Comparison of ENCODE assay signal across 26 mouse cellular contexts in the genomic region with DNA sequence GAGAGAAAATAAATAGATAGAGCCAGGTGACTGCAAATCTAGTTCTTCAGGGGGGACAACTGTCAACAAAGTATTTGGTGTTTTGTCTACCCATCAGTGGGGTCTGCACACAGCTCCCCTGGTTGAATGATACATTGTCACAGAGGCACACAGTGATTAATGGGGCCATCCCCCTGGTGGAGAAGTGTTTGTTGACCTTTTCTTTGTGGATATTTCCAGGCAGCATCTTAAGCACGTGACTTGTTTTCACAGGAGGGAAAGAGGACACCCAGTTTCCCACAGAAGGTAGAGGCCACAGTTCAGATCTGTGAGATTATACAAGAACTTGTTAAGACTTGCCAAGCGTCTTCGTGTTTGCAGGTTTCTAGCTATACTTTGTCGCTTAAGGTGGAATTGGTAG.
DNase-seq lines count a peak whose midpoint lies in the region; ATAC-seq lines count a peak whose summit lies in the region.
"Had no signal": no experiment of that assay in that cellular context is flagged by ENCODE, and none has a peak within 500 bp of the region (broad histone marks: within the 10 kb centered on the region; RNA-seq: fewer than 3 reads in every experiment).

No protein-coding gene starts in this region.

- H3K27ac ChIP-seq in embryonic facial prominence, embryonic 11.5 days (replicated peaks; ENCODE audit: low read depth, low read length) = no peak overlapping the region
- no peak overlapping the region for H3K27ac ChIP-seq in embryonic facial prominence, embryonic 10.5 days (replicated peaks)
- no peak overlapping the region for H3K27ac ChIP-seq in hindbrain, embryonic 11.5 days (ENCODE audit: low read depth, low read length)
- H3K27ac ChIP-seq in hindbrain, embryonic 16.5 days (ENCODE audit: low read depth, low read length) = no peak overlapping the region
- H3K27ac ChIP-seq: embryonic facial prominence, embryonic 13.5 days; forebrain, embryonic 10.5 days; heart, embryonic 10.5 days; limb, embryonic 13.5 days; midbrain, embryonic 13.5 days had no signal

- ATAC-seq in embryonic facial prominence, embryonic 11.5 days (replicated peaks; ENCODE audit: insufficient number of reproducible peaks, low FRiP score, low TSS enrichment, low read depth) = no peak
- ATAC-seq in hindbrain, embryonic 11.5 days (ENCODE audit: low FRiP score) = no peak
- ATAC-seq in hindbrain, embryonic 16.5 days = no peak
- ATAC-seq: forebrain, embryonic 16.5 days; intestine, embryonic 16.5 days; midbrain, embryonic 13.5 days had no signal

- no peaks in the 10 kb centered on the region for H3K4me1 ChIP-seq in embryonic facial prominence, embryonic 11.5 days (ENCODE audit: control insufficient read depth, insufficient read depth, low read length)
- H3K4me1 ChIP-seq in embryonic facial prominence, embryonic 10.5 days = peaks cover 24% of the 10 kb centered on the region
- H3K4me1 ChIP-seq in hindbrain, embryonic 11.5 days (replicated peaks; ENCODE audit: control insufficient read depth, insufficient read depth, low read length) = no peaks in the 10 kb centered on the region
- H3K4me1 ChIP-seq in hindbrain, embryonic 16.5 days (ENCODE audit: control insufficient read depth, insufficient read depth, low read depth, low read length) = peaks cover 3% of the 10 kb centered on the region; the same call in 1 of the 2 replicates
- H3K4me1 ChIP-seq: heart, embryonic 10.5 days; megakaryocyte, embryonic 14.5 days had no signal

- H3K9ac ChIP-seq in embryonic facial prominence, embryonic 11.5 days (replicated peaks; ENCODE audit: low read length) = no peak overlapping the region
- H3K9ac ChIP-seq in hindbrain, embryonic 11.5 days (ENCODE audit: low read depth, low read length) = no peak overlapping the region
- H3K9ac ChIP-seq in hindbrain, embryonic 16.5 days (ENCODE audit: low read depth, low read length) = no peak overlapping the region
- H3K9ac ChIP-seq: embryonic facial prominence, embryonic 13.5 days; limb, embryonic 13.5 days; midbrain, embryonic 13.5 days had no signal

- peak; percentile 33 for DNase-seq in embryonic facial prominence, embryonic 11.5 days (ENCODE audit: low spot score)
- no peak for DNase-seq in embryonic facial prominence, embryonic 10.5 days (ENCODE audit: low spot score)
- DNase-seq in hindbrain, embryonic 11.5 days (ENCODE audit: low spot score) = peak; percentile 37
- peak; percentile 26 for DNase-seq in retina, embryonic 14.5 days (ENCODE audit: low spot score)
- DNase-seq in retina, postnatal 1 day = no peak
- DNase-seq in right cerebral cortex, postnatal 4 days = no peak
- DNase-seq: adrenal gland, postnatal 25 days; cerebellum, adult 11-12 months; cerebellum, adult 9-11 months; gastrocnemius, postnatal 10 days; heart, postnatal 36 days; kidney, adult 8-10 months; kidney, postnatal 14 days; layer of hippocampus, adult 9-11 months; lung, postnatal 36 days; thymus, postnatal 4 days had no signal

- no peak overlapping the region for H3K4me2 ChIP-seq in embryonic facial prominence, embryonic 11.5 days (ENCODE audit: low read depth, low read length)
- no peak overlapping the region for H3K4me2 ChIP-seq in hindbrain, embryonic 11.5 days (replicated peaks; ENCODE audit: low read depth, low read length)
- no peak overlapping the region for H3K4me2 ChIP-seq in hindbrain, embryonic 16.5 days (ENCODE audit: low read length)
- H3K4me2 ChIP-seq: embryonic facial prominence, embryonic 13.5 days; limb, embryonic 13.5 days; liver, embryonic 11.5 days; midbrain, embryonic 13.5 days had no signal

- WGBS in embryonic facial prominence, embryonic 11.5 days = 60% methylated on average over 4 of the region's 4 CpGs
- 67% methylated on average over 4 of the region's 4 CpGs for WGBS in embryonic facial prominence, embryonic 10.5 days
- 53% methylated on average over 4 of the region's 4 CpGs for WGBS in hindbrain, embryonic 11.5 days
- WGBS in hindbrain, embryonic 16.5 days = 64% methylated on average over 4 of the region's 4 CpGs

- no peaks in the 10 kb centered on the region for H3K27me3 ChIP-seq in embryonic facial prominence, embryonic 11.5 days (ENCODE audit: control insufficient read depth, insufficient read depth, low read length)
- H3K27me3 ChIP-seq in embryonic facial prominence, embryonic 10.5 days (replicated peaks; ENCODE audit: low read depth, poor library complexity, severe bottlenecking) = no peaks in the 10 kb centered on the region
- H3K27me3 ChIP-seq in hindbrain, embryonic 11.5 days (ENCODE audit: control insufficient read depth, insufficient read depth, low read length) = no peaks in the 10 kb centered on the region
- H3K27me3 ChIP-seq in hindbrain, embryonic 16.5 days (replicated peaks; ENCODE audit: control insufficient read depth, insufficient read depth, low read length) = no peaks in the 10 kb centered on the region
- H3K27me3 ChIP-seq: embryonic facial prominence, embryonic 13.5 days; limb, embryonic 13.5 days; midbrain, embryonic 13.5 days had no signal

- no peak overlapping the region for H3K4me3 ChIP-seq in embryonic facial prominence, embryonic 11.5 days (ENCODE audit: low read depth, low read length)
- no peak overlapping the region for H3K4me3 ChIP-seq in embryonic facial prominence, embryonic 10.5 days
- no peak overlapping the region for H3K4me3 ChIP-seq in hindbrain, embryonic 11.5 days (ENCODE audit: low read depth, low read length)
- no peak overlapping the region for H3K4me3 ChIP-seq in hindbrain, embryonic 16.5 days (ENCODE audit: low read length)
- H3K4me3 ChIP-seq: embryonic facial prominence, embryonic 13.5 days; forebrain, embryonic 10.5 days; heart, embryonic 10.5 days; limb, embryonic 13.5 days; megakaryocyte, embryonic 14.5 days; midbrain, embryonic 13.5 days had no signal

- H3K9me3 ChIP-seq in embryonic facial prominence, embryonic 11.5 days (replicated peaks; ENCODE audit: control insufficient read depth, low read length) = no peaks in the 10 kb centered on the region
- H3K9me3 ChIP-seq in embryonic facial prominence, embryonic 10.5 days = no peaks in the 10 kb centered on the region
- no peaks in the 10 kb centered on the region for H3K9me3 ChIP-seq in hindbrain, embryonic 11.5 days (ENCODE audit: control insufficient read depth, low read length)
- H3K9me3 ChIP-seq in hindbrain, embryonic 16.5 days (ENCODE audit: control insufficient read depth, low read length) = no peaks in the 10 kb centered on the region
- H3K9me3 ChIP-seq: embryonic facial prominence, embryonic 13.5 days; forebrain, embryonic 10.5 days; heart, embryonic 10.5 days; limb, embryonic 13.5 days; megakaryocyte, embryonic 14.5 days; midbrain, embryonic 13.5 days had no signal

- no peaks in the 10 kb centered on the region for H3K36me3 ChIP-seq in embryonic facial prominence, embryonic 11.5 days (replicated peaks; ENCODE audit: control insufficient read depth, insufficient read depth, low read depth, low read length)
- H3K36me3 ChIP-seq in embryonic facial prominence, embryonic 10.5 days (replicated peaks) = no peaks in the 10 kb centered on the region
- no peaks in the 10 kb centered on the region for H3K36me3 ChIP-seq in hindbrain, embryonic 11.5 days (ENCODE audit: control insufficient read depth, insufficient read depth, low read length)
- H3K36me3 ChIP-seq in hindbrain, embryonic 16.5 days (ENCODE audit: control insufficient read depth, insufficient read depth, low read length) = no peaks in the 10 kb centered on the region
- H3K36me3 ChIP-seq: embryonic facial prominence, embryonic 13.5 days; forebrain, embryonic 10.5 days; heart, embryonic 10.5 days; limb, embryonic 13.5 days; midbrain, embryonic 13.5 days had no signal

Comparison
In these comparisons a context has a peak if more than half of its experiments do, and no peak if none do; other contexts are left out.
1. DNase-seq: peak in embryonic facial prominence, embryonic 11.5 days (single experiment), hindbrain, embryonic 11.5 days (single experiment) and retina, embryonic 14.5 days (single experiment); none in embryonic facial prominence, embryonic 10.5 days (single experiment), retina, postnatal 1 day (single experiment) and right cerebral cortex, postnatal 4 days (single experiment).